ENCODE assay signal across 10 mouse cellular contexts in genomic region chr8:122430058-122430636, GRCm38 (mm10). TPM values are rescaled to one million over a fixed set of nuclear protein-coding genes. Genes with fewer than 3 reads are reported as not detected.
A peak's percentile ranks its signal among the peaks of the same experiment; 100 is the strongest.
DNase-seq lines count a peak whose midpoint lies in the region; ATAC-seq and TF ChIP-seq lines count a peak whose summit lies in the region.
"Had no signal": no experiment of that assay in that cellular context is flagged by ENCODE, and none has a peak within 500 bp of the region (broad histone marks: within the 10 kb centered on the region; RNA-seq: fewer than 3 reads in every experiment).

No protein-coding gene starts in this region.

- no peak overlapping the region for H3K9ac ChIP-seq in stomach, embryonic 15.5 days
- H3K9ac ChIP-seq in stomach, postnatal 0 days (ENCODE audit: low read length), result no peak overlapping the region
- H3K9ac ChIP-seq in hindbrain, embryonic 11.5 days (ENCODE audit: low read depth, low read length), result no peak overlapping the region
- H3K9ac ChIP-seq in hindbrain, embryonic 16.5 days (ENCODE audit: low read depth, low read length), result no peak overlapping the region
- H3K9ac ChIP-seq: hindbrain, embryonic 14.5 days had no signal

- H3K4me3 ChIP-seq in stomach, embryonic 15.5 days (replicated peaks), result no peak overlapping the region
- no peak overlapping the region for H3K4me3 ChIP-seq in stomach, postnatal 0 days (ENCODE audit: low read depth, low read length)
- peak overlapping the region; percentile 91; the same call in 1 of the 2 replicates for H3K4me3 ChIP-seq in macrophage (ENCODE audit: inconsistent target)
- H3K4me3 ChIP-seq in hindbrain, embryonic 11.5 days (ENCODE audit: low read depth, low read length), result no peak overlapping the region
- no peak overlapping the region for H3K4me3 ChIP-seq in hindbrain, embryonic 16.5 days (ENCODE audit: low read length)

- ATAC-seq in stomach, embryonic 15.5 days (ENCODE audit: insufficient read depth, low FRiP score, low read depth), result no peak
- ATAC-seq in stomach, postnatal 0 days (ENCODE audit: low FRiP score, low TSS enrichment), result no peak
- ATAC-seq in hindbrain, embryonic 11.5 days (ENCODE audit: low FRiP score), result no peak
- no peak for ATAC-seq in hindbrain, embryonic 16.5 days

- TF ChIP-seq CTCF in stomach, postnatal 0 days (IDR thresholded peaks at IDR 0.05; ENCODE audit: low read depth), result no peak

- 70% methylated on average over 10 of the region's 10 CpGs for WGBS in stomach, embryonic 15.5 days
- 82% methylated on average over 10 of the region's 10 CpGs for WGBS in stomach, postnatal 0 days
- 0% methylated on average over 9 of the region's 10 CpGs for WGBS in macrophage (ENCODE audit: missing documents)
- 87% methylated on average over 10 of the region's 10 CpGs for WGBS in hindbrain, embryonic 11.5 days
- WGBS in hindbrain, embryonic 16.5 days, result 86% methylated on average over 10 of the region's 10 CpGs

- H3K27me3 ChIP-seq in stomach, embryonic 15.5 days (replicated peaks), result no peaks in the 10 kb centered on the region
- H3K27me3 ChIP-seq in stomach, postnatal 0 days (ENCODE audit: control insufficient read depth, insufficient read depth, low read length), result no peaks in the 10 kb centered on the region
- no peaks in the 10 kb centered on the region for H3K27me3 ChIP-seq in hindbrain, embryonic 11.5 days (ENCODE audit: control insufficient read depth, insufficient read depth, low read length)
- H3K27me3 ChIP-seq in hindbrain, embryonic 16.5 days (replicated peaks; ENCODE audit: control insufficient read depth, insufficient read depth, low read length), result peaks cover 6% of the 10 kb centered on the region

- peaks cover 21% of the 10 kb centered on the region for H3K4me1 ChIP-seq in stomach, embryonic 15.5 days
- no peaks in the 10 kb centered on the region for H3K4me1 ChIP-seq in stomach, postnatal 0 days (replicated peaks; ENCODE audit: control insufficient read depth, insufficient read depth)
- H3K4me1 ChIP-seq in hindbrain, embryonic 11.5 days (replicated peaks; ENCODE audit: control insufficient read depth, insufficient read depth, low read length), result peaks cover 11% of the 10 kb centered on the region; the same call in 1 of the 2 replicates
- peaks cover 7% of the 10 kb centered on the region; the same call in 1 of the 2 replicates for H3K4me1 ChIP-seq in hindbrain, embryonic 16.5 days (ENCODE audit: control insufficient read depth, insufficient read depth, low read depth, low read length)

- H3K9me3 ChIP-seq in stomach, embryonic 15.5 days, result no peaks in the 10 kb centered on the region
- H3K9me3 ChIP-seq in stomach, postnatal 0 days (ENCODE audit: control insufficient read depth, low read length), result no peaks in the 10 kb centered on the region
- no peaks in the 10 kb centered on the region for H3K9me3 ChIP-seq in hindbrain, embryonic 11.5 days (ENCODE audit: control insufficient read depth, low read length)
- no peaks in the 10 kb centered on the region for H3K9me3 ChIP-seq in hindbrain, embryonic 16.5 days (ENCODE audit: control insufficient read depth, low read length)

- DNase-seq in stomach, postnatal 0 days (ENCODE audit: low spot score), result no peak
- DNase-seq in kidney, adult 9 months, result peak; percentile 43
- DNase-seq in cerebellum, postnatal 25 days, result no peak
- DNase-seq in hindbrain, embryonic 11.5 days (ENCODE audit: low spot score), result no peak
- DNase-seq: gastrocnemius, postnatal 25 days had no signal

- H3K79me2 ChIP-seq in macrophage (ENCODE audit: inconsistent target), result peaks cover 81% of the 10 kb centered on the region

- peaks cover under 1% of the 10 kb centered on the region; the same call in 1 of the 2 replicates for H3K36me3 ChIP-seq in stomach, embryonic 15.5 days
- peaks cover 3% of the 10 kb centered on the region; the same call in 1 of the 2 replicates for H3K36me3 ChIP-seq in stomach, postnatal 0 days (ENCODE audit: control insufficient read depth, insufficient read depth, low read length)
- peaks cover 39% of the 10 kb centered on the region for H3K36me3 ChIP-seq in macrophage (ENCODE audit: inconsistent target)
- H3K36me3 ChIP-seq in hindbrain, embryonic 11.5 days (ENCODE audit: control insufficient read depth, insufficient read depth, low read length), result no peaks in the 10 kb centered on the region
- H3K36me3 ChIP-seq in hindbrain, embryonic 16.5 days (ENCODE audit: control insufficient read depth, insufficient read depth, low read length), result peaks cover 17% of the 10 kb centered on the region

- no peak for TF ChIP-seq EP300 in stomach, postnatal 0 days (optimal IDR thresholded peaks at IDR 0.05)

- H3K27ac ChIP-seq in stomach, embryonic 15.5 days, result peak overlapping the region; percentile 40; the same call in 1 of the 2 replicates
- H3K27ac ChIP-seq in stomach, postnatal 0 days (replicated peaks), result no peak overlapping the region
- H3K27ac ChIP-seq in macrophage, result peak overlapping the region; percentile 97
- no peak overlapping the region for H3K27ac ChIP-seq in hindbrain, embryonic 11.5 days (ENCODE audit: low read depth, low read length)
- H3K27ac ChIP-seq in hindbrain, embryonic 16.5 days (ENCODE audit: low read depth, low read length), result no peak overlapping the region
- H3K27ac ChIP-seq: hindbrain, embryonic 14.5 days had no signal

- H3K4me2 ChIP-seq in stomach, embryonic 15.5 days, result no peak overlapping the region
- no peak overlapping the region for H3K4me2 ChIP-seq in stomach, postnatal 0 days (replicated peaks; ENCODE audit: low read depth)
- H3K4me2 ChIP-seq in hindbrain, embryonic 11.5 days (replicated peaks; ENCODE audit: low read depth, low read length), result no peak overlapping the region
- no peak overlapping the region for H3K4me2 ChIP-seq in hindbrain, embryonic 16.5 days (ENCODE audit: low read length)
- H3K4me2 ChIP-seq: hindbrain, embryonic 14.5 days had no signal

RNA-seq across cellular contexts. Expression of gene Cyba, which starts 2.6 kb away (rescaled TPM):
- polyA plus RNA-seq in stomach, embryonic 15.5 days (2015; fragmentation: Nextera tagmentation; extraction: Ambion mirVana), result 238 and 267 TPM in 2 replicates
- 250 and 267 TPM in 2 replicates for polyA plus RNA-seq in stomach, postnatal 0 days (2015; fragmentation: Nextera tagmentation; extraction: Ambion mirVana)
- total RNA-seq in macrophage (2018; cell fraction: chromatin; rRNA removed), result 100 to 1,000 TPM; 119 to 282 (median 191) TPM
- total RNA-seq in macrophage (2018; cell fraction: cytosol; rRNA removed), result 1,000 to 10,000 TPM; 1,658 to 2,145 (median 1,843) TPM
- total RNA-seq in macrophage (2018; cell fraction: nucleus; rRNA removed), result 100 to 1,000 TPM; 253 to 930 (median 676) TPM
- polyA plus RNA-seq in macrophage (2018), result 942 to 2,075 TPM (median 1,538 TPM) in 3 replicates
- 52.7 and 53.4 TPM in 2 replicates for polyA plus RNA-seq in hindbrain, embryonic 11.5 days (2014; fragmentation: Nextera tagmentation; extraction: Ambion mirVana)
- polyA plus RNA-seq in hindbrain, embryonic 16.5 days (2015; fragmentation: Nextera tagmentation; extraction: Ambion mirVana), result 38.3 and 41.6 TPM in 2 replicates

RNA-seq across cellular contexts. Expression of gene Il17c, which starts 8.3 kb away (rescaled TPM):
- polyA plus RNA-seq in stomach, embryonic 15.5 days (2015; fragmentation: Nextera tagmentation; extraction: Ambion mirVana), result not detected in 2 replicates
- 0.15 and 0.32 TPM in 2 replicates for polyA plus RNA-seq in stomach, postnatal 0 days (2015; fragmentation: Nextera tagmentation; extraction: Ambion mirVana)
- 1 to 10 TPM in 2 of 26 experiments, not detected in 24; 1.0 to 1.6 TPM for total RNA-seq in macrophage (2018; cell fraction: chromatin; rRNA removed)
- total RNA-seq in macrophage (2018; cell fraction: cytosol; rRNA removed), result not detected
- total RNA-seq in macrophage (2018; cell fraction: nucleus; rRNA removed), result under 1 TPM in 1 of 26 experiments, not detected in 25; 0.85 TPM
- not detected in 3 replicates for polyA plus RNA-seq in macrophage (2018)
- polyA plus RNA-seq in hindbrain, embryonic 11.5 days (2014; fragmentation: Nextera tagmentation; extraction: Ambion mirVana), result not detected in 2 replicates
- not detected in 2 replicates for polyA plus RNA-seq in hindbrain, embryonic 16.5 days (2015; fragmentation: Nextera tagmentation; extraction: Ambion mirVana)
- total RNA-seq: gastrocnemius, postnatal 25 days had no signal
- polyA plus RNA-seq: hindbrain, embryonic 14.5 days; limb, embryonic 11.5 days had no signal

RNA-seq across cellular contexts. Expression of gene Mvd, which starts 13.1 kb away (rescaled TPM):
- polyA plus RNA-seq in stomach, embryonic 15.5 days (2015; fragmentation: Nextera tagmentation; extraction: Ambion mirVana), result 38.7 and 43.7 TPM in 2 replicates
- 34.6 and 35.7 TPM in 2 replicates for polyA plus RNA-seq in stomach, postnatal 0 days (2015; fragmentation: Nextera tagmentation; extraction: Ambion mirVana)
- 10 to 100 TPM in 5 of 26 experiments, 1 to 10 TPM in 21; 1.2 to 19.0 (median 6.8) TPM for total RNA-seq in macrophage (2018; cell fraction: chromatin; rRNA removed)
- total RNA-seq in macrophage (2018; cell fraction: cytosol; rRNA removed), result 10 to 100 TPM in 25 of 26 experiments, 1 to 10 TPM in 1; 9.4 to 39.5 (median 26.3) TPM
- total RNA-seq in macrophage (2018; cell fraction: nucleus; rRNA removed), result 10 to 100 TPM in 12 of 26 experiments, 1 to 10 TPM in 14; 3.9 to 27.0 (median 9.5) TPM
- polyA plus RNA-seq in macrophage (2018), result 10.1 to 40.6 TPM (median 23.8 TPM) in 3 replicates
- polyA plus RNA-seq in hindbrain, embryonic 11.5 days (2014; fragmentation: Nextera tagmentation; extraction: Ambion mirVana), result 46.3 and 49.2 TPM in 2 replicates
- polyA plus RNA-seq in hindbrain, embryonic 16.5 days (2015; fragmentation: Nextera tagmentation; extraction: Ambion mirVana), result 70.1 and 87.7 TPM in 2 replicates

RNA-seq across cellular contexts. Expression of gene Snai3, which starts 30.4 kb away (rescaled TPM):
- polyA plus RNA-seq in stomach, embryonic 15.5 days (2015; fragmentation: Nextera tagmentation; extraction: Ambion mirVana), result 0.31 and 0.70 TPM in 2 replicates
- 1.4 and 1.6 TPM in 2 replicates for polyA plus RNA-seq in stomach, postnatal 0 days (2015; fragmentation: Nextera tagmentation; extraction: Ambion mirVana)
- not detected for total RNA-seq in macrophage (2018; cell fraction: chromatin; rRNA removed)
- under 1 TPM in 1 of 26 experiments, not detected in 25; 0.07 TPM for total RNA-seq in macrophage (2018; cell fraction: cytosol; rRNA removed)
- under 1 TPM in 1 of 26 experiments, not detected in 25; 0.55 TPM for total RNA-seq in macrophage (2018; cell fraction: nucleus; rRNA removed)
- polyA plus RNA-seq in macrophage (2018), result not detected in 3 replicates
- not detected in 2 replicates for polyA plus RNA-seq in hindbrain, embryonic 11.5 days (2014; fragmentation: Nextera tagmentation; extraction: Ambion mirVana)
- polyA plus RNA-seq in hindbrain, embryonic 16.5 days (2015; fragmentation: Nextera tagmentation; extraction: Ambion mirVana), result 0.12 TPM in 1 of 2 replicates, not detected in the other
- polyA plus RNA-seq: hindbrain, embryonic 14.5 days; limb, embryonic 11.5 days had no signal

RNA-seq across cellular contexts. Expression of gene Rnf166, which starts 45.7 kb away (rescaled TPM):
- 35.1 and 38.5 TPM in 2 replicates for polyA plus RNA-seq in stomach, embryonic 15.5 days (2015; fragmentation: Nextera tagmentation; extraction: Ambion mirVana)
- 31.2 and 32.2 TPM in 2 replicates for polyA plus RNA-seq in stomach, postnatal 0 days (2015; fragmentation: Nextera tagmentation; extraction: Ambion mirVana)
- 10 to 100 TPM in 22 of 26 experiments, 1 to 10 TPM in 4; 8.0 to 59.5 (median 25.5) TPM for total RNA-seq in macrophage (2018; cell fraction: chromatin; rRNA removed)
- total RNA-seq in macrophage (2018; cell fraction: cytosol; rRNA removed), result 10 to 100 TPM; 23.2 to 74.7 (median 45.6) TPM
- 10 to 100 TPM; 11.1 to 68.5 (median 26.6) TPM for total RNA-seq in macrophage (2018; cell fraction: nucleus; rRNA removed)
- polyA plus RNA-seq in macrophage (2018), result 36.6 to 108 TPM (median 59.1 TPM) in 3 replicates
- 24.2 and 27.6 TPM in 2 replicates for polyA plus RNA-seq in hindbrain, embryonic 11.5 days (2014; fragmentation: Nextera tagmentation; extraction: Ambion mirVana)
- 30.9 and 32.5 TPM in 2 replicates for polyA plus RNA-seq in hindbrain, embryonic 16.5 days (2015; fragmentation: Nextera tagmentation; extraction: Ambion mirVana)

Comparison
In these comparisons a context has a peak if more than half of its experiments do, and no peak if none do; other contexts are left out.
1. H3K27ac ChIP-seq: peak in stomach, embryonic 15.5 days (single experiment) and macrophage (single experiment); none in stomach, postnatal 0 days (single experiment), hindbrain, embryonic 11.5 days (single experiment) and hindbrain, embryonic 16.5 days (single experiment).